Mouse (Mus musculus) olfactory bulb, adult 2 months (tissue): Measurements from ENCODE around the gene Pdp2.

Source experiments
- CTCF ChIP-seq: fragments of 200-500 bp; IDR thresholded peaks from 2 replicates; pipeline ENCODE4 v1.5.1; 2012; ENCODE audit warnings: low read depth, mild to moderate bottlenecking, low read length, moderate library complexity; ENCODE audit not compliant: insufficient read depth
- POLR2A ChIP-seq: fragments of 200-500 bp; IDR thresholded peaks from 2 replicates; pipeline ENCODE4 v1.6.1; 2012; ENCODE audit warnings: mild to moderate bottlenecking, low read depth, low read length, moderate library complexity; ENCODE audit not compliant: insufficient read depth

DNA sequence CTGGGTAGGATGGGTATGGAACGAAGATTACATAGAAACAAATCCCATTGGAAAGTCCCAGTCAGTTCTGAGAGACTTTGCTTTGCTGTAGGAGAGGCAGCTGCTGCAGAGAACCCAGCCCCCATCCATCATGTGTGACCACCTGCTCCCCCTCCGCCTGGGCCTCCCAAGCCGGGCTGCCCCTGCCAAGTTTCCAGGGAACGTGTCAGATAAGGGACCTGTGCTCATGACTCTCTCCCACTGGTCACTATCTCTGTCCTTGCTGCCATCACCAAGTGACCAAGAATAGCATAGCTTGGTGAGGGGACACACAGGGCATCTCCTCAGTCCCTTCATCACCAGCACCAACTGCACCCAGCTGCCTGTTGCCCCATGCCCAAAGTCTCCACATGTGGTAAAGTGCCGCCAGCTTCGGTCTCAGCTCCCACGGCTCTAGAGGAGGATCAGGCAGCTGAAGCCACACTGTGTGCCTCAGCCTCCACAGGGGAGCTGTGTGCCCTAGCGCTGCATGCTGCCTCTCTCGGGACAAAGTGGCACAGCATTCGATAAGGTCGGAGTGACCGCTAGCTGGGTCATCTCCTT is 19.0 kb downstream of the Pdp2 start:
- TF ChIP-seq POLR2A (no peak), CTCF (no peak)
